Mouse (Mus musculus) MEL (cell line): Measurements from ENCODE around the gene Pqlc2. TPM values are rescaled to one million over a fixed set of nuclear protein-coding genes. Genes with fewer than 3 reads are reported as not detected.

Experiments used
- DNase-seq: peaks from one replicate; pipeline ENCODE4 v3.0.0; 2011; ENCODE audit warnings: low read depth, low spot score
- H3K27ac ChIP-seq: 2 replicates; pipeline ENCODE4 v1.5.1; 2012; ENCODE audit warnings: low read depth, mild to moderate bottlenecking, control low read depth, low read length, moderate library complexity; ENCODE audit not compliant: control insufficient read depth
- H3K27me3 ChIP-seq, 2 experiments: fragments of 150-350 bp in 1 of 2; sonication (generic) in 1 of 2; 2 replicates each; pipeline ENCODE4 v1.6.1; 2012; ENCODE audit warnings: low read length in 2 of 2, mild to moderate bottlenecking in 2 of 2, improper control_type of control experiment in 1 of 2, moderate library complexity in 1 of 2; ENCODE audit not compliant: insufficient read depth in 2 of 2, control insufficient read depth in 1 of 2
- H3K36me3 ChIP-seq, 2 experiments: 2 replicates each; pipeline ENCODE4 v1.6.1; 2012 to 2014; ENCODE audit warnings: low read length in 2 of 2, improper control_type of control experiment in 1 of 2, inconsistent platforms in 1 of 2, mild to moderate bottlenecking in 1 of 2; ENCODE audit not compliant: insufficient read depth in 2 of 2, control insufficient read depth in 1 of 2
- H3K4me1 ChIP-seq, 2 experiments: fragments of 150-350 bp in 1 of 2; sonication (generic) in 1 of 2; 2 replicates each; pipeline ENCODE4 v1.6.1; 2012; ENCODE audit warnings: low read length in 2 of 2, improper control_type of control experiment in 1 of 2, mild to moderate bottlenecking in 1 of 2; ENCODE audit not compliant: insufficient read depth in 2 of 2, control insufficient read depth in 1 of 2
- H3K4me3 ChIP-seq, 2 experiments: fragments of 150-350 bp in 1 of 2; sonication (generic) in 1 of 2; 2 replicates each; pipeline ENCODE4 v1.5.1; 2012; ENCODE audit warnings: low read depth in 2 of 2, low read length in 2 of 2, mild to moderate bottlenecking in 2 of 2, moderate library complexity in 2 of 2, control low read depth in 1 of 2, improper control_type of control experiment in 1 of 2; ENCODE audit not compliant: control insufficient read depth in 1 of 2, insufficient read depth in 1 of 2
- H3K79me2 ChIP-seq: 2 replicates; pipeline ENCODE4 v1.6.1; 2012; ENCODE audit warnings: mild to moderate bottlenecking, low read length, moderate library complexity; ENCODE audit not compliant: control insufficient read depth, poor library complexity, insufficient read depth
- H3K9ac ChIP-seq: 2 replicates; pipeline ENCODE4 v1.6.1; 2012; ENCODE audit warnings: low read depth, mild to moderate bottlenecking, control low read depth, low read length, moderate library complexity; ENCODE audit not compliant: control insufficient read depth, poor library complexity, severe bottlenecking
- H3K9me3 ChIP-seq: fragments of 150-350 bp; sonication (generic); replicated peaks from 2 replicates; pipeline ENCODE4 v1.6.1; 2012; ENCODE audit warnings: mild to moderate bottlenecking, low read length, improper control_type of control experiment, moderate library complexity; ENCODE audit not compliant: insufficient read depth
- CHD2 ChIP-seq: IDR thresholded peaks from 2 replicates; pipeline ENCODE4 v1.6.1; 2011; ENCODE audit warnings: low read length, improper control_type of control experiment
- E2F4 ChIP-seq: IDR thresholded peaks from 2 replicates; pipeline ENCODE4 v1.6.1; 2011; ENCODE audit warnings: low read depth, low read length, improper control_type of control experiment, borderline replicate concordance
- ETS1 ChIP-seq: IDR thresholded peaks from 2 replicates; pipeline ENCODE4 v1.6.1; 2012; ENCODE audit warnings: low read depth, mild to moderate bottlenecking, inconsistent platforms, low read length, improper control_type of control experiment, moderate library complexity
- GABPA ChIP-seq: IDR thresholded peaks from 2 replicates; pipeline ENCODE4 v1.6.1; 2012; ENCODE audit warnings: low read depth, mild to moderate bottlenecking, inconsistent platforms, low read length, improper control_type of control experiment, moderate library complexity
- HCFC1 ChIP-seq: IDR thresholded peaks from 2 replicates; pipeline ENCODE4 v1.6.1; 2012; ENCODE audit warnings: low read depth, mild to moderate bottlenecking, inconsistent platforms, low read length, improper control_type of control experiment, moderate library complexity
- KAT2A ChIP-seq: conservative IDR thresholded peaks from 2 replicates; pipeline ENCODE4 v1.6.1; 2012; ENCODE audit warnings: low read depth, low read length, improper control_type of control experiment, inconsistent platforms
- MAFK ChIP-seq: IDR thresholded peaks from 2 replicates; pipeline ENCODE4 v1.6.1; 2011; ENCODE audit warnings: low read depth, mild to moderate bottlenecking, low read length, improper control_type of control experiment, borderline replicate concordance
- MAZ ChIP-seq: IDR thresholded peaks from 2 replicates; pipeline ENCODE4 v1.6.1; 2012; ENCODE audit warnings: low read depth, mild to moderate bottlenecking, inconsistent platforms, low read length, improper control_type of control experiment
- MYC ChIP-seq: IDR thresholded peaks from 2 replicates; pipeline ENCODE4 v1.6.1; 2011; ENCODE audit warnings: low read depth, mild to moderate bottlenecking, low read length, improper control_type of control experiment, moderate library complexity
- POLR2AphosphoS5 ChIP-seq: IDR thresholded peaks from 2 replicates; pipeline ENCODE4 v1.6.1; 2012; ENCODE audit warnings: low read depth, borderline replicate concordance, mild to moderate bottlenecking, inconsistent platforms, low read length, moderate library complexity, mixed read lengths
- SMC3 ChIP-seq: IDR thresholded peaks from 2 replicates; pipeline ENCODE4 v1.6.1; 2011; ENCODE audit warnings: low read depth, low read length, improper control_type of control experiment
- USF1 ChIP-seq: IDR thresholded peaks from 2 replicates; pipeline ENCODE4 v1.6.1; 2014; ENCODE audit warnings: low read depth, mild to moderate bottlenecking, inconsistent platforms, low read length, improper control_type of control experiment, moderate library complexity
- USF2 ChIP-seq, 2 experiments: IDR thresholded peaks; 2 replicates each; pipeline ENCODE4 v1.6.1; 2011 to 2012; ENCODE audit warnings: improper control_type of control experiment in 2 of 2, low read length in 2 of 2, borderline replicate concordance in 1 of 2, inconsistent platforms in 1 of 2, low read depth in 1 of 2, mild to moderate bottlenecking in 1 of 2; ENCODE audit not compliant: insufficient read depth in 1 of 2
- ZMIZ1 ChIP-seq: IDR thresholded peaks from 2 replicates; pipeline ENCODE4 v1.6.1; 2012; ENCODE audit warnings: low read depth, mild to moderate bottlenecking, inconsistent platforms, low read length, improper control_type of control experiment, moderate library complexity
- polyA plus RNA-seq, 2 experiments: library from polyadenylated mRNA; stranded (reverse) in 1 of 2; unstranded in 1 of 2; fragments of >175 nt in 1 of 2; fragments of >200 nt in 1 of 2; gene quantifications; 2 replicates each; pipeline versions ENCODE4 v1.2.1 to v1.2.4; 2012; ENCODE audit warnings: low replicate concordance in 2 of 2, low read depth in 1 of 2; ENCODE audit not compliant: insufficient read length in 2 of 2, insufficient read depth in 1 of 2, missing spikeins in 1 of 2
- total RNA-seq: library from RNA; depleted of rRNA; stranded (reverse); fragments of 300-350 nt; gene quantifications from 2 replicates; pipeline ENCODE4 v1.2.3, GENCODE M21; 2012

Gene Pqlc2
- total and polyA plus RNA-seq, 3 experiments: 5.2 to 12.0 TPM; not detected in 1

DNA sequence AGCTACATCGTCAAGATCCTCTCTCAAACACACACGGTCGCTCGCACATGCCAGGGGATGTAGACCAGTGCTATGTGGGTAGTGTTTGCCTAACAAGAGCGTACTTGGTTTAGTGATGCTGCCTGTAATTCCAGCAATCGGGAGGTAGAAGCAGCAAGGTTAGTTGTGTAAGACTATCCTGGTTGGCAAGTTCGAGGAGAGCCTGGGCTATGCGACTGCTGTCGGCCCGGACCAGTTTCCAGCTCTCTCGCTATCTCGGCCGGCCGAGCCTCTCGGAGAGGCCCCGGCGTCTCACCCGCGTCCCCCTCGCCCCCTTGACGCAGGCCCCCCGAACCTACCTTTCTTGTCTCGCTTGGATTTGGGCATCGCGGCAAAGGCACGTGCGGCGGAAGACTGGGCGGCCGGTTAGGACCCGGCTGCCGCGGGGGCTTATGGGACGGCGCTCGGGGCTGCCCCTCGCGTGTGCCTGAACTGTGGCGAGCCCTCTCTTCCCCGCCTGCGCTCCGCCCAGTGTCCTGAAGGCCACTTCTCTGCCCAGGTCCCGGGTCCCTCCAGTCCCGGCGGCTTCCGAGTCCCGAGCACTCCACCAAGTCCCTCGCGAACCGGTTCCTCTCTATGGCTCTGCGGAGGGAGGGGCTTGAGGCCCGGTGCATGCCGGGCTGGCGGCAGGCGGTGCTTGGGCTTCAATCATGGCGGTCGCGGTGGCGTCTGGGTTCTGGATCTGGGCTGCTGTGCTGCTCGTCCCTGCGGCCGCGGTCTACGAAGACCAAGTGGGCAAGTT is 41.6 kb upstream of the Pqlc2 start, which contains the start of the genes Mrto4, Emc1 and Ubr4 (continued):
- TF ChIP-seq CHD2: no peak
- TF ChIP-seq HCFC1: peak; percentile 85
- TF ChIP-seq ZMIZ1: peak; percentile 81

DNA sequence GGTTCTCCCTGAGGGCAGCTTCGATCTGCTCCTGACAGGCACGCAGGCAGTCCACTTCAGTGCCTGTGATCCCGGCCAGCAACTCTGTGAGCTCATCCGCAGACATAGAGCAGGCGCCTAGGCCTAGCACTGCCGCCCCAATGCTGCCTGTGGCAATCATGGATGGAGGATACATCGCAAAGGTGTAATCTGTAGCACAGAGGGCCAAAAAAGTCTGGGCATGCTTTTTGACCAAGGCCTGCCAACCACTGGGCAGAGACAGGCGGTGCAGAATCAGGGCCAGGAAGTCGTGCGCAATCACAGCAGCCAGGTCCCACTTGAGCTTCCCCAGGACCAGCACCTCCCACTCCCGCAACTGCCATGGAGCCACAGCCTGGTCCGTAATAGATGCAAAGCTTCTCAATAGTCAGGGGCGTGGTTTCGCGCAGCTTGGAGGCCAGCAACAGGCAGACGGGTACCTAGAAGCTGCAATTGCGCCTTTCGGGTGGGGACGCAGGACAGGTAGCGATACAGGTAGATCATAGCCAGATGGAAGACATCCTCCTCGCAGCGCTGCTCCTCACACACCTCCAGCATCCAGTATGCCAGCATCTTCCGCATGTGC is 35.0 kb upstream of the Pqlc2 start:
- Histone ChIP-seq H3K27ac (no peak overlapping the region), H3K4me1 (0 out of 4 replicates have a peak, but pooled peaks cover 0 to under 1% of the 10 kb centered on the region in 2 experiments), H3K79me2 (peaks cover 7% of the 10 kb centered on the region), H3K27me3 (no peaks in the 10 kb centered on the region), H3K9ac (no peak overlapping the region), H3K36me3 (peaks cover 0 to 4% of the 10 kb centered on the region in 2 experiments; a peak in 2 of 4 replicates), H3K9me3 (no peaks in the 10 kb centered on the region), H3K4me3 (no peak overlapping the region)
- TF ChIP-seq USF1 (no peak), MYC (no peak), USF2 (IDR thresholded peaks at IDR 0.05; ENCODE audit: borderline replicate concordance in 1 of 2, insufficient read depth in 1 of 2, low read depth in 1 of 2, low read length in 2 of 2) (no peak), MAZ (no peak), KAT2A (no peak), SMC3 (no peak), GABPA (no peak), POLR2AphosphoS5 (no peak)
- no peak for DNase-seq

DNA sequence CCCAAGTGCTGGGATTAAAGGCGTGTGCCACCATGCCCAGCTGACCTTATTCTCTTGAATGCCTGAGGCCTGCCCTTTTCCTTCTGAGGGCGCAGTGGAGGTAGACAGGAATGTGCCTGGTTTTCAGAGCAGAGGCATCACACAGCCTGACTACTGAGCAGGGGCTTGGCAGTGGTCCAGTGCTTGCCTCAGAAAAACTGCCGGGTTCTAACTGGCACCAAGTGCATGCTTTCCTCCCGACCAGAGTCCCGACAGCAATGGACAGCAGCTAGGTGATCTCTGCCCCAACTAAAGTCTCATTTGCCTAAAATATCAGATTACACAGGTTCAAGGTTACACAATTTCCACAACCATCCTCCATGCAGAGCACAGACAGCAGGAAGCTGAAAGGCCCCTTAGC is 33.2 kb upstream of the Pqlc2 start:
- TF ChIP-seq ETS1 (no peak), USF2 (IDR thresholded peaks at IDR 0.05; ENCODE audit: borderline replicate concordance in 1 of 2, insufficient read depth in 1 of 2, low read depth in 1 of 2, low read length in 2 of 2) (no peak), E2F4 (no peak), MAFK (no peak)
- Histone ChIP-seq H3K27ac (no peak overlapping the region), H3K4me1 (no peaks in the 10 kb centered on the region), H3K4me3 (no peak overlapping the region), H3K27me3 (no peaks in the 10 kb centered on the region), H3K9me3 (no peaks in the 10 kb centered on the region), H3K79me2 (no peaks in the 10 kb centered on the region), H3K9ac (no peak overlapping the region), H3K36me3 (no peaks in the 10 kb centered on the region)
- DNase-seq: no peak
